Mouse (Mus musculus) lung, postnatal 0 days (tissue): ENCODE measurements around the gene Phf11b. TPM values are rescaled to one million over a fixed set of nuclear protein-coding genes. Genes with fewer than 3 reads are reported as not detected.
"Not testable (repeated sequence)": the region's sequence is repeated elsewhere in the genome, so short reads cannot be mapped to it uniquely, and the experiment has no call there.

Source experiments
- ATAC-seq: fragments of 200-750 bp; cut with Nextera tagmentation; 2 replicates; pipeline ENCODE4 v1.8.0; 2017; ENCODE audit warnings: moderate library complexity
- DNase-seq: peaks from one replicate; pipeline ENCODE4 v3.0.0-alpha.2; 2016; ENCODE audit warnings: low spot score
- H3K27ac ChIP-seq: fragments of 300-500 bp; sonication (generic); 2 replicates; pipeline ENCODE4 v1.5.1; 2014; ENCODE audit warnings: antibody characterized with exemption, mild to moderate bottlenecking, low read length, mixed read lengths
- H3K27me3 ChIP-seq: fragments of 300-500 bp; sonication (generic); replicated peaks from 2 replicates; pipeline ENCODE4 v1.6.1; 2014; ENCODE audit warnings: low read length, mixed read lengths; ENCODE audit not compliant: insufficient read depth
- H3K36me3 ChIP-seq: fragments of 300-500 bp; sonication (generic); 2 replicates; pipeline ENCODE4 v1.6.1; 2014; ENCODE audit warnings: low read length, mixed read lengths; ENCODE audit not compliant: insufficient read depth
- H3K4me1 ChIP-seq: fragments of 300-500 bp; sonication (generic); 2 replicates; pipeline ENCODE4 v1.6.1; 2014; ENCODE audit warnings: antibody characterized with exemption, low read depth, low read length, mixed read lengths; ENCODE audit not compliant: insufficient read depth
- H3K4me2 ChIP-seq: fragments of 300-500 bp; sonication (generic); replicated peaks from 2 replicates; pipeline ENCODE4 v1.6.1; 2014; ENCODE audit warnings: low read depth, mild to moderate bottlenecking, low read length, moderate library complexity, mixed read lengths
- H3K4me3 ChIP-seq: fragments of 300-500 bp; sonication (generic); 2 replicates; pipeline ENCODE4 v1.5.1; 2014; ENCODE audit warnings: low read depth, low read length
- H3K9ac ChIP-seq: fragments of 300-500 bp; sonication (generic); replicated peaks from 2 replicates; pipeline ENCODE4 v1.6.1; 2014; ENCODE audit warnings: low read depth, mild to moderate bottlenecking
- H3K9me3 ChIP-seq: fragments of 300-500 bp; sonication (generic); 2 replicates; pipeline ENCODE4 v1.6.1; 2016; ENCODE audit warnings: low read length, mixed read lengths
- CTCF ChIP-seq: IDR thresholded peaks from 2 replicates; pipeline ENCODE4 v1.5.1; 2016; ENCODE audit warnings: antibody characterized with exemption, mild to moderate bottlenecking
- EP300 ChIP-seq: IDR thresholded peaks from 2 replicates; pipeline ENCODE4 v1.6.1; 2016; ENCODE audit warnings: antibody characterized with exemption, mild to moderate bottlenecking, control low read depth
- WGBS: fragments of 180-500 bp; shearing (Covaris S2); extraction: QIAGEN DNeasy Blood & Tissue Kit; methylation state at CpG from one replicate; pipeline ENCODE4 v1.1.7; 2014; 5-methylcytosine and 5-hydroxymethylcytosine counted together
- polyA plus RNA-seq: library from polyadenylated mRNA; unstranded; fragments of >200 nt; fragmentation: Nextera tagmentation; extraction: Ambion mirVana; gene quantifications from 2 replicates; pipeline ENCODE4 v1.2.1, GENCODE M21; 2015

Gene Phf11b
- polyA plus RNA-seq, 1 experiment from 2014 or later: 1.5 TPM

- DNase-seq: no peak
- Histone ChIP-seq H3K27me3 (no peaks in the 10 kb centered on the region), H3K36me3 (no peaks in the 10 kb centered on the region), H3K27ac (no peak overlapping the region), H3K4me1 (no peaks in the 10 kb centered on the region), H3K4me3 (no peak overlapping the region), H3K9ac (no peak overlapping the region), H3K9me3 (no peaks in the 10 kb centered on the region), H3K4me2 (no peak overlapping the region)
- 82% methylated on average over 1 of the region's 1 CpGs for WGBS
- TF ChIP-seq EP300 (no peak), CTCF (no peak)
- ATAC-seq: no peak
Observed at GRCm38 (mm10) chr14:59339541-59339940, 1.6 kb downstream of the Phf11b start.

GRCm38 (mm10) chr14:59336056-59336455 lies 5.1 kb downstream of the Phf11b start:
- not testable (repeated sequence) for ATAC-seq, H3K27me3 ChIP-seq, H3K9ac ChIP-seq, H3K27ac ChIP-seq, H3K4me3 ChIP-seq, DNase-seq, H3K4me2 ChIP-seq, H3K36me3 ChIP-seq, H3K9me3 ChIP-seq, H3K4me1 ChIP-seq
- 91% methylated on average over 3 of the region's 3 CpGs for WGBS

- 23% methylated on average over 3 of the region's 3 CpGs for WGBS
- not testable (repeated sequence) for H3K4me1 ChIP-seq, H3K36me3 ChIP-seq, H3K27me3 ChIP-seq, H3K27ac ChIP-seq, ATAC-seq, H3K9ac ChIP-seq, H3K9me3 ChIP-seq, H3K4me3 ChIP-seq, H3K4me2 ChIP-seq
- TF ChIP-seq CTCF: peak; percentile 62
- DNase-seq: peak; percentile 36
Observed at GRCm38 (mm10) chr14:59330499-59330898, 10.7 kb downstream of the Phf11b start.

DNA sequence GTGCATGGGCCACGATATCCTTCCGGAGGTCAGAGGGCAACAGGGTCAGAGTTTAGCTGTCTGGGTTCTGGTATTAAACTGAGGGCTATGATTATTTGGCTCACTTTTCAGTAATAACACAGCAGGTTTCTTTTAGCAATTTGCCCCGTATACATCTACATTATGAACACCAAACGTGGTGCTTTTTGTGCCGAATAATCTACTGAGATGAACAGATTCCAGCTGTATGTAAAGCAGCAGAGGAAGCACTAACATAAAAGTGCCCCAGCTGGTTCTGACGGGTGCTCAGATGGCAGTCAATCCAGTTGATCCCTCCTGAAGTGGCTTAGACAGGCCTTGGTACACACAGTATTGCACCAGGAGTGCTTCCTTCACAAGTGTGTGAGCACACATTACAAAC lies 21.2 kb downstream of the Phf11b start:
- not testable (repeated sequence) for H3K4me3 ChIP-seq, H3K36me3 ChIP-seq, H3K27me3 ChIP-seq, H3K4me1 ChIP-seq, H3K9ac ChIP-seq, H3K4me2 ChIP-seq, H3K27ac ChIP-seq, H3K9me3 ChIP-seq
- DNase-seq (peak; percentile 24), ATAC-seq (peak; percentile 75)
- WGBS: 56% methylated on average over 6 of the region's 6 CpGs

DNA sequence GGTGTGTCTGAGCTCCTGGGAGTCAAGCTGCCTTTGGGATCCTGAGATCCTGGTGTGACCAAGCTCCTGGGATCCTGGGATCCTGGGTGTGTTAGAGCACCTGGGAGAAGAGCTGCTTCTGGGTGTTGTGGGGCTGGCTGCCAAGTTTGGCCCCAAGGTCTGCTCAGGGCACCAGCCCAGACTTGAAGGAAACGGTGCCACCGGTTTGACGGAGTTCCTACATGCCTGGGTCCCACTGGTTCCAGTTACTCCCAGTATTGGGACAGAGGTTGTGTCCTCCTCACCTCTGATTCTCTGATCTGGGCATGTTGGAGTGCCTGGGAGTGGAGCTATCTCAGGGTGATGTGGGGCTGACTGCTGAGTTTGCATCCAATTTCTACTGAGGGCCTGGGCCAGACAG lies 22.1 kb downstream of the Phf11b start:
- not testable (repeated sequence) for H3K4me3 ChIP-seq, H3K9me3 ChIP-seq, H3K9ac ChIP-seq, H3K4me2 ChIP-seq, H3K36me3 ChIP-seq, H3K4me1 ChIP-seq, H3K27me3 ChIP-seq, DNase-seq, H3K27ac ChIP-seq, ATAC-seq
- WGBS: 84% methylated on average over 3 of the region's 3 CpGs

DNA sequence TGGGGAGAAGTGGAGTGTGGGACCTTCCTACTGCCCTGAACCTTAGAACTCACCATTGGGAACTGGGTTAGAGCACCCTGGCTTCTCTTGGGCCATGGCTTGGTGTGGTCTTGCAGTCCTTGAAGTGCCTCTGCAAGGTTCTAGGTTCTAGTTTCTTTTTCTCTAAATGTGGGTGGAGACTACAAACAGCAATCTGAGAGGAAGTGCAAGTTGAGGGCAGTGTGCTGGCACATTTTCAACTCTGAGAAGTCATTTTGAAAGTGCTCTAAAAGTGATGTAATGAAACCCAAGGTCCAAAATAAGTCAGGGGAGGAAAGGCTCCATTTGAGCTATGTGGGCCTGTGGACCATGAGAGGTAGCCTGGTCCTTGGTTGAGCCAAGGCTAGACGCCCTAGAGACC lies 43.8 kb downstream of the Phf11b start, which contains the start of gene Phf11a:
Phf11a (minus strand) TSS at position 132 of the 400 bp plus-strand sequence.
- H3K4me1 ChIP-seq, H3K9me3 ChIP-seq, H3K27ac ChIP-seq, H3K27me3 ChIP-seq, H3K36me3 ChIP-seq, H3K4me2 ChIP-seq, H3K9ac ChIP-seq, ATAC-seq, H3K4me3 ChIP-seq, DNase-seq: not testable (repeated sequence)
- 68% methylated on average over 1 of the region's 1 CpGs for WGBS

DNA sequence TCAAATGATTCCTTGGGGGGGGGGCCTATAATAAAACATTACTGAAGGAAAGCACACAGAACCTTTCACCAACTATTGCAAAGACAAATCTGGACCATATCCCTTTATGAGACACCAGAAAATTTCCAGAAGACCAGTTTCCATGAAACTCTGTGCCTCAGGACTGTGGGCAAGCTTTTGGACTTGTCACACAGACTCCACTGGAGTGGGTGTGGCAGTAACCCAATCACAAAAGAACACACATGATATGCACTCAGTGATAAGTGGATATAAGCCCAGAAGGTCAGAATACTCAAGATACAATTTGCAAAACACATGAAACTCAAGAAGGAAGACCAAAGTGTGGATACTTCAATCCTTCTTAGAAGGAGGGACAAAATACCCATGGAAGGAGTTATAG lies 49.4 kb downstream of the Phf11b start:
- H3K36me3 ChIP-seq, H3K4me3 ChIP-seq, H3K27me3 ChIP-seq, H3K27ac ChIP-seq, H3K4me1 ChIP-seq, H3K4me2 ChIP-seq, H3K9me3 ChIP-seq, DNase-seq, H3K9ac ChIP-seq, ATAC-seq: not testable (repeated sequence)

DNA sequence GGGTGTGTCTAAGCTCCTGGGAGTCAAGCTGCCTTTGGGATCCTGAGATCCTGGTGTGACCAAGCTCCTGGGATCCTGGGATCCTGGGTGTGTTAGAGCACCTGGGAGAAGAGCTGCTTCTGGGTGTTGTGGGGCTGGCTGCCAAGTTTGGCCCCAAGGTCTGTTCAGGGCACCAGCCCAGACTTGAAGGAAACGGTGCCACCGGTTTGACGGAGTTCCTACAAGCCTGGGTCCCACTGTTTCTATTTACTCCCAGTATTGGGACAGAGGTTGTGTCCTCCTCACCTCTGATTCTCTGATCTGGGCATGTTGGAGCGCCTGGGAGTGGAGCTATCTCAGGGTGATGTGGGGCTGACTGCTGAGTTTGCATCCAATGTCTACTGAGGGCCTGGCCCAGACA lies 66.2 kb downstream of the Phf11b start:
- DNase-seq, ATAC-seq, H3K27me3 ChIP-seq, H3K36me3 ChIP-seq, H3K4me2 ChIP-seq, H3K4me1 ChIP-seq, H3K9me3 ChIP-seq, H3K27ac ChIP-seq, H3K4me3 ChIP-seq, H3K9ac ChIP-seq: not testable (repeated sequence)
- WGBS: 81% methylated on average over 4 of the region's 4 CpGs
